Mouse (Mus musculus): Measurements from ENCODE around the gene Ppp2r5b.

DNA sequence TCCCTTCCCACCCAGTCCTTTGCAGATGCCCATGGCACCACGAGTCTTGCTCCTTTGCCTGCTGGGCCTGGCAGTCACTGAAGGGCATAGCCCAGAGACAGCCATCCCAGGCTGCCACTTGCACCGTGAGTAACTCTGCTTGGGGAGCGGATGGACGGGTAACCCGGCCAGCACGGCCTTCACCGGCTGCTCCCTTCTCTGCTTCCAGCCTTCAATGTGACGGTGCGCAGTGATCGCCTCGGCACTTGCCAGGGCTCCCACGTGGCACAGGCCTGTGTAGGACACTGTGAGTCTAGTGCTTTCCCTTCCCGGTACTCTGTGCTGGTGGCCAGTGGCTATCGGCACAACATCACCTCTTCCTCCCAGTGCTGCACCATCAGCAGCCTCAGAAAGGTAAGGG is 8.9 kb downstream of the Ppp2r5b start:
- no peak for TF ChIP-seq POLR2A (IDR thresholded peaks at IDR 0.05; ENCODE audit: borderline replicate concordance, extremely low read depth, insufficient read depth, insufficient read length, poor library complexity, severe bottlenecking)
- no peak for TF ChIP-seq CTCF (IDR thresholded peaks at IDR 0.05; ENCODE audit: borderline replicate concordance, extremely low read depth, insufficient read depth, insufficient read length)

All from brain, embryonic 14.5 days (tissue).